Mouse (Mus musculus) limb, embryonic 12.5 days (tissue): ENCODE results near the gene Homer2. TPM values are rescaled to one million over a fixed set of nuclear protein-coding genes. Genes with fewer than 3 reads are reported as not detected.

ENCODE experiments used
- ATAC-seq: fragments of 200-750 bp; cut with Nextera tagmentation; 2 replicates; pipeline ENCODE4 v1.8.0; 2017; ENCODE audit warnings: low read depth, moderate TSS enrichment; ENCODE audit not compliant: insufficient number of reproducible peaks, insufficient read depth, low FRiP score, low TSS enrichment
- H3K27ac ChIP-seq: fragments of 300-500 bp; sonication (generic); 2 replicates; pipeline ENCODE4 v1.5.1; 2016; ENCODE audit warnings: mild to moderate bottlenecking, moderate library complexity
- H3K27me3 ChIP-seq: fragments of 300-500 bp; sonication (generic); 2 replicates; pipeline ENCODE4 v1.6.1; 2016; ENCODE audit warnings: mild to moderate bottlenecking, moderate library complexity
- H3K36me3 ChIP-seq: fragments of 300-500 bp; sonication (generic); 2 replicates; pipeline ENCODE4 v1.6.1; 2016; ENCODE audit warnings: mild to moderate bottlenecking, moderate library complexity
- H3K4me1 ChIP-seq: fragments of 300-500 bp; sonication (generic); replicated peaks from 2 replicates; pipeline ENCODE4 v1.6.1; 2016
- H3K4me2 ChIP-seq: fragments of 300-500 bp; sonication (generic); 2 replicates; pipeline ENCODE4 v1.6.1; 2016; ENCODE audit warnings: mild to moderate bottlenecking, moderate library complexity
- H3K4me3 ChIP-seq: fragments of 300-500 bp; sonication (generic); replicated peaks from 2 replicates; pipeline ENCODE4 v1.5.1; 2016; ENCODE audit warnings: mild to moderate bottlenecking
- H3K9ac ChIP-seq: fragments of 300-500 bp; sonication (generic); replicated peaks from 2 replicates; pipeline ENCODE4 v1.6.1; 2016; ENCODE audit warnings: mild to moderate bottlenecking, moderate library complexity
- H3K9me3 ChIP-seq: fragments of 300-500 bp; sonication (generic); 2 replicates; pipeline ENCODE4 v1.6.1; 2016; ENCODE audit warnings: mild to moderate bottlenecking, moderate library complexity
- WGBS: fragments of 180-500 bp; shearing (Covaris S2); methylation state at CpG from one replicate; pipeline ENCODE4 v1.1.7; 2016; 5-methylcytosine and 5-hydroxymethylcytosine counted together
- polyA plus RNA-seq: library from polyadenylated mRNA; unstranded; fragments of >200 nt; fragmentation: Nextera tagmentation; extraction: Ambion mirVana; gene quantifications from 2 replicates; pipeline ENCODE4 v1.2.1, GENCODE M21; 2016

The Homer2 gene
- polyA plus RNA-seq, 1 experiment from 2014 or later: 46.7 TPM

DNA sequence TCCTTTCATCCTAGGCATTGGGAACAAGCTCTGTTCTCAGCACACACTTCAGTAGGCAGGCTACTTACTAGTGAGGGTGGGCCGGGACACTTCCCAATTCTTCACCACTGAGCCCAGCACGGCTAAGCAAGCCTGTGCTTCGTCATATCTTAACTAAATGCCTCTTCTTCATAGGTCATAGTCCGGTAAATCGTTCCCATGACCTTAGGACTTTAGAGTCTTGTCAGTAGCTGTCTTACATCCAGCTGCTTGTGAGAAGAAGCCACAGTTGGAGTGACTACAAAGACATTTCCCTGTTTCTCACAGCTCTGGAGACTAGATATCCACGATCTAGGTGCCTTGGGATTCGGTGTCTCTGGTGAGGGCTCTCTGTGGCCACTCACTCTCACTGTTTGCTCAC, 122.0 kb downstream of the Homer2 start:
- Histone ChIP-seq H3K4me1 (no peaks in the 10 kb centered on the region), H3K27me3 (no peaks in the 10 kb centered on the region), H3K4me3 (no peak overlapping the region), H3K9me3 (0 out of 2 replicates have a peak, but pooled peaks cover 7% of the 10 kb centered on the region), H3K9ac (no peak overlapping the region), H3K4me2 (no peak overlapping the region), H3K36me3 (peaks cover 30% of the 10 kb centered on the region), H3K27ac (no peak overlapping the region)
- ATAC-seq: no peak
- 86% methylated on average over 7 of the region's 7 CpGs for WGBS

DNA sequence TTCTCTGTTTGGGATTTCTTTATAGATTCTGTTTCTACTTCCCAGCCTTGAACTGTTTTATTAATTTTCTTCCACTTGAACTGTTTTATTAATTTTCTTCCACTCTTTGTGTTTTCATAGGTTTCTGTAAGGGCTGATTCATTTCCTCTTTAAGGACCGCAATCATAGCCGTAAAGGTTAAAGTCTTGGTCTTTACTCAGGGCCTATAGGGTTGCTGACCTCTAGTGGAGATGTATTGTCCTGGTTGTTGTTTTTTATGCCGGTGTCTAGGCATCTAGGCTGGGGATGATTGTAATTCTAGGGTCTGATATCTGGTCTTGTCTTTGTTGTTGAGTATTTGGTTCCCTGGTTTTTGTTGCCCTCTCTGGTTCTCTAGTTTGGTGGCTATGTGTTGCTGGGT, 123.8 kb downstream of the Homer2 start:
- Histone ChIP-seq H3K27ac (no peak overlapping the region), H3K36me3 (peaks cover 43% of the 10 kb centered on the region), H3K4me1 (no peaks in the 10 kb centered on the region), H3K9me3 (0 out of 2 replicates have a peak, but pooled peaks cover 7% of the 10 kb centered on the region), H3K9ac (no peak overlapping the region), H3K27me3 (no peaks in the 10 kb centered on the region), H3K4me3 (no peak overlapping the region), H3K4me2 (no peak overlapping the region)
- ATAC-seq: no peak
- 63% methylated on average over 3 of the region's 3 CpGs for WGBS

DNA sequence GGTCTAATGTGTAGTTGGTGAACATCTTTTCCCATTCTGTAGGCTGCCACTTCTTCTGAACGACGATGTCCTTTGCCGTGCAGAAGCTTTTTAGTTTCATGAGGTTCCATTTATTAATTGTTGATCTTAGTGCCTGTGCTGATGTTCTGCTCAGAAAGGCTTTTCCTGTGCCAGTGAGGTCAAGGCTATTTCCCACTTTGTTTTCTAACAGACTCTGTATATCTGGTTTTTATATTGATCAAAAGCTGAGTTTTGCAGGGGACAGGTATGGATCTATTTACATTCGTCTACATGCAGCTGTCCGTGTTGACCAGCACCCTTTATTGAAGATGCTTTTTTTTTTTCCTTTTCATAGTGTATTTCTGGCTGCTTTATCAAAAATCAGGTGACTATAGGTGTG, 128.0 kb downstream of the Homer2 start:
- Histone ChIP-seq H3K9ac (no peak overlapping the region), H3K4me2 (no peak overlapping the region), H3K9me3 (no peaks in the 10 kb centered on the region), H3K4me1 (no peaks in the 10 kb centered on the region), H3K27me3 (no peaks in the 10 kb centered on the region), H3K4me3 (no peak overlapping the region), H3K36me3 (peaks cover 28% of the 10 kb centered on the region), H3K27ac (no peak overlapping the region)
- WGBS: 95% methylated on average over 5 of the region's 5 CpGs
- no peak for ATAC-seq

DNA sequence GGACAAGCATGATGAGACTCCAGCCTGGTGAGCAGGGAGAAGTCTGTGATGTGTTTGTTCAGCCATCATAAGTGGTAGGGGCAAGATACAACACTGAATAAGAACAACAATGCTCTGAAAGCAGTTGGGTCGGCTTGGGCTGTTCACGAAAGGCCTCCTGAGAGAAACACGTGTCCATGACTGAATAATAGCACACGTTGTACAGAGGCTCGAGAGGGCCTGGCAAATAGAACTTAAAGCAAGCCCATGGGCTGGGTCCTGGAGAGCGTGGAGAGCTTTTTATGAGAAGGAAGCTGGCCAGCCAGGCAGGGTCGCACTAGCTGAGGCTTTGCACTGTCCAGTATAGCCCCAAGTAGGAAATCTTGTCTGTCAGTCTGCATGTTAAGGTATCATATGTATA, 128.9 kb downstream of the Homer2 start:
- Histone ChIP-seq H3K9ac (no peak overlapping the region), H3K4me2 (no peak overlapping the region), H3K9me3 (no peaks in the 10 kb centered on the region), H3K4me3 (no peak overlapping the region), H3K27me3 (no peaks in the 10 kb centered on the region), H3K4me1 (no peaks in the 10 kb centered on the region), H3K36me3 (peaks cover 28% of the 10 kb centered on the region), H3K27ac (no peak overlapping the region)
- 93% methylated on average over 7 of the region's 7 CpGs for WGBS
- no peak for ATAC-seq

DNA sequence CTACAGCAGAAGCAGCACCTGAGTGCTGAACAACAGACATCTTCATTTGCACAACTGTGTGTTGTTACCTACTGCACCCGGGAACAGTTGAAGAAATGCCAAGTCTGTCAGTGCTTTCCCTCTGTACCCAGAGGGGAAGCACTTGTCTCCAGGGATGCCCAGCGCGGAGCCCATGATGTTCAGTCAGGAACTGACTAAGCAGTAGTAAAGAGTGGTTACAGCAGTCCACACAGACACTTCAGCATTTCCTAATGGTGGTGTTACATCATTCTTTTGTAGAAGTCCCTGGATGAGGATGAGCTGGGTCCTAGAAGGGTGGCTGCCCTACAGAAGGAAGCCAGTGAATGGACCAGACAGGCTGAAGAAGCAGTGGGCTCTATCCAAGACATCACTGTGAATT, 129.5 kb downstream of the Homer2 start:
- no peak overlapping the region for H3K4me2 ChIP-seq
- no peaks in the 10 kb centered on the region for H3K9me3 ChIP-seq
- WGBS: 93% methylated on average over 3 of the region's 3 CpGs
- H3K4me1 ChIP-seq: peaks cover under 1% of the 10 kb centered on the region; the same call in 1 of the 2 replicates
- H3K9ac ChIP-seq: no peak overlapping the region
- no peak for ATAC-seq
- no peak overlapping the region for H3K4me3 ChIP-seq
- H3K36me3 ChIP-seq: peaks cover 28% of the 10 kb centered on the region
- no peak overlapping the region for H3K27ac ChIP-seq
- H3K27me3 ChIP-seq: no peaks in the 10 kb centered on the region

DNA sequence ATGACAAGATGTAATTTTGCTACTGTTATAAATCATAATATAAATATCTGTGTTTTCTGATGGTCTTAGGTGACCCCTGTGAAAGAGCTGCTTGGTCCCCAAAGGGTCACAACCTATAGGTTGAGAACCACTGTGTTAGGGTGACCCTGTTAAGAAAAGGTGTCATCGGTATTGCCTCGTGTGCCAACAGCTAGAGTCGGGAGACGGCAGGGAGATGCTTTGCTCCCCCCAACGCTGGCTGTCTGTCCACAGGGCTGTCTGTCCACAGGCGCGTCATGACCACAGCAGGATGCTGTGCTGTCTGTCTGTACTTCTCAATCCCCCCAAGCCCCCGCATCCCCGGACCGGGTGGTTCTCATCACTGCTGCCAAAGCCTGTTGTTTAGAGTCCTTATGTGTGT, 131.7 kb downstream of the Homer2 start:
- Histone ChIP-seq H3K27me3 (no peaks in the 10 kb centered on the region), H3K4me1 (peaks cover 4% of the 10 kb centered on the region; the same call in 1 of the 2 replicates), H3K27ac (no peak overlapping the region), H3K36me3 (peaks cover 28% of the 10 kb centered on the region), H3K4me2 (no peak overlapping the region), H3K9me3 (no peaks in the 10 kb centered on the region), H3K4me3 (no peak overlapping the region), H3K9ac (no peak overlapping the region)
- 96% methylated on average over 10 of the region's 10 CpGs for WGBS
- no peak for ATAC-seq

DNA sequence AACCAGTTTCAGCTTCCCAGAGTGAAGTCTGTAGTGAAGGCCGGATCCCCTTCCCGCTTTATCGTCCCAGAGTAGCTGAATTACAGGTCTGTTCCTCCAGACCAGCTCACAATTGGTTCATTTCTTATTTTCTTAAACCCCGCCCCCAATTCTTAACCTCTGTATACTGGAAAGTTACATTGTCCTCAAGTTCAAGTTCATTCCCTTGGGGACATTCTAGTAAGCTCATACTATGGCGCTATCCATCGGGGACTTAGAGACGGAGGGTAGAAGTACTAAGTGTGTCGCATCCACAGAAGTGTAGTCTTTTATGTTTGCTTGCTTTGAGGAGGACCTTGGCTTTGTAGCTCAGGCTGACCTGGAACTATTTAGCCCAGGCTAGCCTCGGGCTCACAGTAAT, 133.5 kb downstream of the Homer2 start:
- Histone ChIP-seq H3K4me1 (peaks cover 4% of the 10 kb centered on the region; the same call in 1 of the 2 replicates), H3K27me3 (no peaks in the 10 kb centered on the region), H3K9ac (no peak overlapping the region), H3K36me3 (peaks cover 18% of the 10 kb centered on the region), H3K27ac (no peak overlapping the region), H3K4me2 (no peak overlapping the region), H3K9me3 (no peaks in the 10 kb centered on the region), H3K4me3 (no peak overlapping the region)
- 93% methylated on average over 9 of the region's 9 CpGs for WGBS
- no peak for ATAC-seq

DNA sequence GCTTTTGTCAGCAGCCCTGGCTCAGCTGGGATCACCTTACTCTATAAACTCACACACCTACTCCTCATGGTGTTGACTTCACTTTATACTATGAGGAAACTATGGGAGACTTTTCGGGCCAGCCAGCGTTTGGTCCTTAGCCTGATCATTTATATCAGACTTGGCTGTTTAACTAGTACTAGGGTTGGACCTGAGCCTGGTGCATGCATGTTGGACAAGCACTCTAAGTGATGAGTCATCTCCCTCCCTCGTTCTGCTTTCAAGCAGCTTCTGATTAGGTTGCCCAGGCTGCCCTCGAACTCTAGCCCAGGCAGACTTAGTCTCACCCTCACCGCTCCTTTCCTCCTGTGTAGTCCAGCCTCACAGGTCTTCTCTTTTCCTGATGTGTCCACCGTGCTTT, 133.9 kb downstream of the Homer2 start:
- 90% methylated on average over 6 of the region's 6 CpGs for WGBS
- Histone ChIP-seq H3K9me3 (no peaks in the 10 kb centered on the region), H3K4me3 (no peak overlapping the region), H3K27me3 (no peaks in the 10 kb centered on the region), H3K36me3 (peaks cover 14% of the 10 kb centered on the region), H3K27ac (no peak overlapping the region), H3K4me1 (peaks cover 4% of the 10 kb centered on the region; the same call in 1 of the 2 replicates), H3K9ac (no peak overlapping the region), H3K4me2 (no peak overlapping the region)
- no peak for ATAC-seq

DNA sequence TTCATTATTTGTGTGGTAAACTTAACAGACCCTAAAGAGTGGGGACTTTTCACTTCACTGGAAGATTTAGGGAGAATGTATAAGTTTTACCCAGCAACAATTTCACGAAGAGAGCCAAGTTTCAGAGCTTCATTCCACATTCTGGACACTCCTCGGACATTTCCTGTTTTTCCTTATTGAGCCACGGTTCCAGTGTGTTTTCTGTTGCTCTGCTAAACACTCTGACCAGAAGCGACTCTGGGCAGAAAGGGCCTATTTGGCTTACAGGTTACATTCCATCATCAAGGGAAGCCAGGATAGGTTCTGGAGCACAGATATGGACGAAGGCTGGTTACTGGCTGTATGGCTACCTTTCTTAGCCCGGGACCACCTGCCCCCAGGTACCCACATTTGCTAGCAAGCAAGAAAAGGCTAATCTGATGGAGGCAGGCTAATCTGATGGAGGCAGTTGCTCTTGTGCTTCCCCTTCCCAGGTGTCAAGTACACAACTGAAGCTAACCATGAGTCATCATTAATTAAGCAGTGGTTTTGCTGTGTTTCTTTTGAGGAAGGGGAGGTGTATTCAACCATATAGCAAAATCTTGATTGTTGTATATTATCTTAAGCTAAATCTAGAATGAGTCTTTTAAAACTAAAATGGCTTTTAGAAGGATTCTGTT, 134.6 kb downstream of the Homer2 start:
- peak overlapping the region; percentile 79; the same call in 1 of the 2 replicates for H3K4me2 ChIP-seq

DNA sequence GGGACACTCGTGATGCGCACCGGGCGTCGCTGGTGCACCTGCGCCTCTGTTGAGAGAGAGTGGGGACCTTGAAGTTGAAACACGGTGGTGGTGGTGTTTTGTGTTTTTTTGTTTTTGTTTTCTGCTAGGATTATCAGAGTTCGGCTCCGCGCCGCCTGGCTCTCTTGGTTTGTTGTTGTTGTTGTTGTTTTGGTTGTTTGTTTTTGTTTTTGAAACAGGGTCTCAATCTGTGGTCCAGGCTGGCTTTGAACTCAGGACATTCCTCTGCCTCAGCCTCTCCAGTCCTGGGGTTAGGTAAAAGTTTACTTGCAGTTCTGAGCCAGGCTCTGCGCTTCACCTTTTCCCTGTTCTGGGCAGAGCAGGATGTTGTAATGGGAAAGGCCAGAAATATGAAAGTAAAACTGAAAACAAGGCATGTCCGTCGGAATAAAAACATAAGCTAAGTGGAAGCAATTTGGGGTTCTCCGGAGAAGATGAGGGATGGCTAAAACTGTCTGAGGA, 135.3 kb downstream of the Homer2 start:
- 0 out of 2 replicates have a peak, but pooled peaks cover 7% of the 10 kb centered on the region for H3K36me3 ChIP-seq
- H3K4me3 ChIP-seq: peak overlapping the region; percentile 85
- H3K4me2 ChIP-seq: peak overlapping the region; percentile 79
- H3K27ac ChIP-seq: peak overlapping the region; percentile 92
- peak overlapping the region; percentile 82 for H3K9ac ChIP-seq
- no peaks in the 10 kb centered on the region for H3K27me3 ChIP-seq
- 20% methylated on average over 15 of the region's 15 CpGs for WGBS
- no peak for ATAC-seq
- H3K4me1 ChIP-seq: peaks cover 5% of the 10 kb centered on the region; the same call in 1 of the 2 replicates
- H3K9me3 ChIP-seq: no peaks in the 10 kb centered on the region

More for the DNA sequence above, 134.6 kb downstream of the Homer2 start:
- Histone ChIP-seq H3K27ac (no peak overlapping the region), H3K9ac (no peak overlapping the region), H3K4me1 (peaks cover 4% of the 10 kb centered on the region; the same call in 1 of the 2 replicates), H3K4me3 (no peak overlapping the region; the same call in 1 of the 2 replicates), H3K9me3 (no peaks in the 10 kb centered on the region), H3K27me3 (no peaks in the 10 kb centered on the region), H3K36me3 (peaks cover 8% of the 10 kb centered on the region; the same call in 1 of the 2 replicates)
- ATAC-seq: no peak
- 78% methylated on average over 6 of the region's 6 CpGs for WGBS

DNA sequence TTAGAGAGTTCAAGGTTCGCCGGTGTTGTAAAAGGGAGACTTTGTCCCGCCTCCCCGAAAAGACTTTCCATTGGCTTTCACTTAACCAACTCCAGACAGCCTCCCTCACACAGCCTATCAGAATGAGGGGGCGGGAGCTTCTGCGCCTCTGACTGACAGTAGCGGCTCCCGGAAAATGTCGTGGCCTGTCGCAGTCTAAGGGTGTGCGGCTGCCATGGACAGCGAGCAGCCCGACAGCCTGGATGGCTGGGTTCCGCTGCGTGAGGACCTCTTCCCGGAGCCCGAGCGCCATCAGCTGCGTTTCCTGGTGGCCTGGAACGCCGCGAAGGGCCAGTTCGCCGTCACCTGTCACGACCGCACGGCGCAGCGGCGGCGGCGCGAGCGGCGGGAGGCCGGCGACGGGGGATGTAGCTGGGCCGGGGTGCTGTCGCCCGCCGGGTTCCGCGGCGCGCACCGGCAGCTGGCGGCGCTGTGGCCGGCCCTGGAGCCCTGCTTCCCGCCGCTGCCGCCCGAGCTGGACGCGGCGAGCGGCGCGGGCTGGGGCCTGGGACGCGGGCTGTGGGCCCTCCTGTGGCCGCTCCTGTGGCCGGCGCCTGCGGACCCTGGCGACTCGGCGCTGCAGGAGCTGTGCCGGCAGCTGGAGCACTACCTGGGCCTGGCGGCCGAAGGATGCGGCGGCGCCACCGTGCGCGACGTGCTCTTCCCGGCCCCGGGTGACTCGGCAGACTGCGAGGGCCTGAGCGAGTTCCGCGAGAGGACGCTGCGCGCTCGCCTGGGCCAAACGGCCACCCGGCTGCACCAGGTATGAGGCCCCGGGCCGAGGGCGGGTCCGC, 136.0 kb downstream of the Homer2 start, which contains the start of gene Whamm:
TSS of gene Whamm (plus strand) at position 159 of the 833 bp plus-strand sequence.
- under 1% methylated on average over 96 of the region's 96 CpGs for WGBS
- H3K9me3 ChIP-seq: no peaks in the 10 kb centered on the region

More for the DNA sequence above, 136.0 kb downstream of the Homer2 start, which contains the start of gene Whamm:
- Histone ChIP-seq H3K4me2 (peak within 1 kb of the TSS; percentile 79), H3K4me1 (peaks cover 7% of the 10 kb centered on the region; the same call in 1 of the 2 replicates), H3K27me3 (no peaks in the 10 kb centered on the region), H3K36me3 (0 out of 2 replicates have a peak, but pooled peaks cover 7% of the 10 kb centered on the region), H3K4me3 (peak within 1 kb of the TSS; percentile 85), H3K9ac (peak within 1 kb of the TSS; percentile 82), H3K27ac (peak within 1 kb of the TSS; percentile 92)
- ATAC-seq: peak; percentile 99
